Mouse (Mus musculus) inflammation-experienced regulatory T-cells, adult 16 weeks (primary cell): ENCODE data around the gene Eln. TPM values are rescaled to one million over a fixed set of nuclear protein-coding genes. Genes with fewer than 3 reads are reported as not detected.

Source experiments
- polyA plus RNA-seq: library from polyadenylated mRNA; unstranded; fragments of 100-300 nt; shearing (Covaris generic); gene quantifications from one replicate; pipeline ENCODE4 v1.2.1, GENCODE M21; 2017

The Eln gene
- not detected for polyA plus RNA-seq

DNA sequence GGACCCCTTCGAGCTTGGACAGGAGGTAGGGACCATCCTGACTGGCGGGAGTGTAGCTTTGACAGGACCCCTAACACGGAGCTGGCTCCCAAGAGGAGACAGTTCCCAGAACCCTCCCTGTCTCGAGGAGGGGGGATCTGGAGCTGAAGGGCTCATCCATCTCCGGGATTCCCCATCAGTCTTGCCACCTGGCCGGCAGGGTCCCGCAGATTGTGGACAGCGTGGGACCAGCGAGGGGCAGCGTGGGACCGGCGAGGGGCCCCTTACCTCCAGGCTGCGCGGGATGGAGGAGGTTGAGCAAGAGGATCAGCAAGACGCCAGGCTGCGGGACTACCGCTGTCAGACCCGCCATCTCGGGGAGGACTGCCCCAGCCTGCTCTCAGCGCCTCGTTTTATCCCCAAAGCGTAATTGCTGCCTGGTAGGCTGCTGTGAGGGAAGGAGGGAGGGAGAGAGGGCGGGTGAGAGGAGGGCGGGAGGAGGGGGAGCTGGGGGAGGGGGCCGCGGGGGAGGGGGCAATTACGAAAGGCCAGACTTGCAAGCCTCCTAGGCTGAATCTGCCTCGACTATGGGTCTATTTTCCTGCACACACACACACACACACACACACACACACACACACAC, at the start of gene Eln:
TSS of gene Eln (minus strand) at position 434 of the 622 bp plus-strand sequence.

DNA sequence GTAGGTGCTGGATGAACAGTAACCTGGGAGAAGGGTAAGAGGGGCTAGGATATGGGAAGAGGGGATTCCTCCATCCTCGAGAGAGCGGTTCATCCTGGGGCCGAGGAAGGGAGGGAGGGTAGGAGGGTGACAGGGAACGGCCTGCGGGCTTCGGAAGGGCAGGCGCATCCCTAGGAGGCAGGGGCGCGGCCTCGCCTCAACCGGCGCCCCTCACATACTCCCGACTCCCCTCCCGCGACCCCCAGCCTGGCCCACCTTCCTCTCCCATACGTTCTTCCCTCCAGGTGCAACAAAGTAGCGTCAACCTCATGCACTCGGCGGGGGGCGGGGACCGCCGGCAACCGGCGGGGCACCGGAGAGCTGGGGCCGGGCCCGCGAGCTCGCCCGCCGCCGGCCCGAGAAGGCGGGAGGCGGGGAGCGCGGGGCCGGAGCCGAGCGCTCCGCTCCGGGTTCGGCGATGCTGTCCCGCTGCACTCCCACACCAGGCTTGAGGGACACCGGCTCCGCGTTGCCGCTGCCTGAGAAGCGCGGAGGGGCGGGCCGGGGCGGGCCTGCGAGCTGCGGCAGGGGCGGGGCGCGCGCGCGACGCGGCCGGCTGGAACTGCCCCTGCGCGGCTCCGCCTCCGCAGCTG, 58.9 kb downstream of the Eln start, which contains the start of gene Limk1:
TSS of gene Limk1 (minus strand) at position 513 of the 632 bp plus-strand sequence.

Other genes with a start within 250 kb of the Eln start
- 2.5 TPM for gene Clip2, start 194.9 kb downstream of the Eln start, polyA plus RNA-seq
- gene Syna, start 187.2 kb downstream of the Eln start, polyA plus RNA-seq: not detected
- gene Rfc2, start 166.0 kb downstream of the Eln start, polyA plus RNA-seq: 211 TPM
- gene Lat2, start 132.3 kb downstream of the Eln start, polyA plus RNA-seq: 7.0 TPM
- 313 TPM for gene Eif4h, start 107.8 kb downstream of the Eln start, polyA plus RNA-seq
- 15.2 TPM for gene Limk1, start 58.7 kb downstream of the Eln start, polyA plus RNA-seq
- not detected for gene Tmem270, start 159.4 kb upstream of the Eln start, polyA plus RNA-seq
- gene Cldn13, start 168.2 kb upstream of the Eln start, polyA plus RNA-seq: 0.28 TPM
- gene Mettl27, start 185.0 kb upstream of the Eln start, polyA plus RNA-seq: 10.1 TPM
- not detected for gene Cldn4, start 199.6 kb upstream of the Eln start, polyA plus RNA-seq
- not detected for gene Cldn3, start 238.9 kb upstream of the Eln start, polyA plus RNA-seq